Mouse (Mus musculus): ENCODE measurements around the gene Fgf15.

DNA sequence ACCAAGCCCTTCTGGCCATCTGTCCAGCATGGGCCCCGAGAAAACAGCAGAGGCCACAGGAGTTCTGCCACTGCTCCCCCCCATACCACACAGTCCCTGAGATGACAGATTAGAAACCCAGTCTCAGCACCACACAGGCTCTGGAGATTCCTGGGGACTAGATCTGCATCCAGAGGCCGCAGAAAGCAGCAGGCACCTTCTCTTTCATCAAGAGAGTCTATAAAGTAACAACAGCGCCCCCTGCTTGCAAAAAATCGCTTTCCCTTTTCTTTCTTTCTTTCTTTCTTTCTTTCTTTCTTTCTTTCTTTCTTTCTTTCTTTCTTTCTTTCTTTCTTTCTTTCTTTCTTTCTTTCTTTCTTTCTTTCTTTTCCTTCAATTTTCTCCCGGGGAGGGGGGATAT is 2.1 kb upstream of the Fgf15 start:
- TF ChIP-seq MEF2A (IDR thresholded peaks at IDR 0.05; ENCODE audit: borderline replicate concordance, low read depth, low read length) (no peak), CTCF (conservative IDR thresholded peaks at IDR 0.05 in 1 of 2, IDR thresholded peaks at IDR 0.05 in 1 of 2; ENCODE audit: low read depth in 2 of 2, low read length in 2 of 2) (peak; percentile 9 to 59; a peak in 2 of 4 replicates), MAFK (IDR thresholded peaks at IDR 0.05; ENCODE audit: insufficient replicate concordance, low read length) (no peak), POLR2A (IDR thresholded peaks at IDR 0.05; ENCODE audit: low read depth, low read length) (no peak), NELFE (IDR thresholded peaks at IDR 0.05; ENCODE audit: low read depth, low read length) (no peak), ZNF384 (IDR thresholded peaks at IDR 0.05; ENCODE audit: low read depth, low read length) (no peak), IRF4 (IDR thresholded peaks at IDR 0.05; ENCODE audit: low read depth, low read length) (no peak), CHD1 (IDR thresholded peaks at IDR 0.05; ENCODE audit: low read depth, low read length) (no peak), ELF1 (IDR thresholded peaks at IDR 0.05; ENCODE audit: low read depth, low read length) (no peak), ETS1 (conservative IDR thresholded peaks at IDR 0.05; ENCODE audit: low read depth, low read length) (no peak), SMC3 (IDR thresholded peaks at IDR 0.05; ENCODE audit: low read depth, low read length) (no peak)

Measured in CH12.LX (cell line).